Mouse (Mus musculus) forebrain, embryonic 11.5 days (tissue): ENCODE results near the gene Myh9. TPM values are rescaled to one million over a fixed set of nuclear protein-coding genes. Genes with fewer than 3 reads are reported as not detected.

Source experiments
- ATAC-seq: fragments of 200-750 bp; cut with Nextera tagmentation; replicated peaks from 2 replicates; pipeline ENCODE4 v1.8.0; 2017; ENCODE audit warnings: moderate TSS enrichment; ENCODE audit not compliant: low FRiP score
- DNase-seq: peaks from one replicate; pipeline ENCODE4 v3.0.0-alpha.2; 2017; ENCODE audit warnings: low spot score
- H3K27ac ChIP-seq: fragments of 300-500 bp; sonication (generic); 2 replicates; pipeline ENCODE4 v1.5.1; 2014; ENCODE audit warnings: low read depth, low read length
- H3K27me3 ChIP-seq: fragments of 300-500 bp; sonication (generic); 2 replicates; pipeline ENCODE4 v1.6.1; 2014; ENCODE audit warnings: mild to moderate bottlenecking, low read length, mixed read lengths; ENCODE audit not compliant: control insufficient read depth, insufficient read depth
- H3K36me3 ChIP-seq: fragments of 300-500 bp; sonication (generic); 2 replicates; pipeline ENCODE4 v1.6.1; 2014; ENCODE audit warnings: mild to moderate bottlenecking, low read length, moderate library complexity, mixed read lengths; ENCODE audit not compliant: control insufficient read depth, insufficient read depth
- H3K4me1 ChIP-seq: fragments of 300-500 bp; sonication (generic); replicated peaks from 2 replicates; pipeline ENCODE4 v1.6.1; 2014; ENCODE audit warnings: low read length, mixed read lengths; ENCODE audit not compliant: control insufficient read depth, insufficient read depth
- H3K4me2 ChIP-seq: fragments of 300-500 bp; sonication (generic); 2 replicates; pipeline ENCODE4 v1.6.1; 2014; ENCODE audit warnings: low read depth, mild to moderate bottlenecking, low read length, moderate library complexity, mixed read lengths; ENCODE audit not compliant: severe bottlenecking
- H3K4me3 ChIP-seq: fragments of 300-500 bp; sonication (generic); 2 replicates; pipeline ENCODE4 v1.5.1; 2014; ENCODE audit warnings: low read depth, low read length
- H3K9ac ChIP-seq: fragments of 300-500 bp; sonication (generic); 2 replicates; pipeline ENCODE4 v1.6.1; 2014; ENCODE audit warnings: low read length
- H3K9me3 ChIP-seq: fragments of 300-500 bp; sonication (generic); 2 replicates; pipeline ENCODE4 v1.6.1; 2016; ENCODE audit warnings: low read length, mixed read lengths; ENCODE audit not compliant: control insufficient read depth
- WGBS: fragments of 180-500 bp; shearing (Covaris S2); extraction: QIAGEN DNeasy Blood & Tissue Kit; methylation state at CpG from one replicate; pipeline ENCODE4 v1.1.7; 2014; 5-methylcytosine and 5-hydroxymethylcytosine counted together
- polyA plus RNA-seq: library from polyadenylated mRNA; unstranded; fragments of >200 nt; fragmentation: Nextera tagmentation; extraction: Ambion mirVana; gene quantifications from 2 replicates; pipeline ENCODE4 v1.2.1, GENCODE M21; 2014

Myh9 gene
- polyA plus RNA-seq, 1 experiment from 2014 or later: 37.4 TPM

- no peak overlapping the region for H3K4me2 ChIP-seq
- ATAC-seq: no peak
- no peaks in the 10 kb centered on the region for H3K27me3 ChIP-seq
- 0 out of 2 replicates have a peak, but pooled peaks cover 2% of the 10 kb centered on the region for H3K4me1 ChIP-seq
- no peaks in the 10 kb centered on the region; the same call in 1 of the 2 replicates for H3K36me3 ChIP-seq
- DNase-seq: no peak
- 84% methylated on average over 8 of the region's 8 CpGs for WGBS
- no peak overlapping the region for H3K9ac ChIP-seq
- no peak overlapping the region for H3K4me3 ChIP-seq
- H3K9me3 ChIP-seq: no peaks in the 10 kb centered on the region
- H3K27ac ChIP-seq: peak overlapping the region; percentile 68
Measured at GRCm38 (mm10) chr15:77799491-77800474, 42.2 kb downstream of the Myh9 start.

- no peak overlapping the region for H3K4me3 ChIP-seq
- peak overlapping the region; percentile 35 for H3K9ac ChIP-seq
- H3K4me2 ChIP-seq: no peak overlapping the region
- 0 out of 2 replicates have a peak, but pooled peaks cover 2% of the 10 kb centered on the region for H3K4me1 ChIP-seq
- WGBS: 29% methylated on average over 14 of the region's 14 CpGs
- H3K27ac ChIP-seq: peak overlapping the region; percentile 68
- DNase-seq: peak; percentile 77
- H3K36me3 ChIP-seq: no peaks in the 10 kb centered on the region
- no peaks in the 10 kb centered on the region for H3K9me3 ChIP-seq
- H3K27me3 ChIP-seq: no peaks in the 10 kb centered on the region
- ATAC-seq: no peak
Measured at GRCm38 (mm10) chr15:77798664-77799490, 43.1 kb downstream of the Myh9 start.

- no peaks in the 10 kb centered on the region for H3K9me3 ChIP-seq
- H3K4me1 ChIP-seq: 0 out of 2 replicates have a peak, but pooled peaks cover 2% of the 10 kb centered on the region
- 87% methylated on average over 14 of the region's 14 CpGs for WGBS
- H3K4me2 ChIP-seq: no peak overlapping the region
- no peak for DNase-seq
- peak overlapping the region; percentile 53 for H3K27ac ChIP-seq
- no peak overlapping the region for H3K9ac ChIP-seq
- H3K27me3 ChIP-seq: no peaks in the 10 kb centered on the region
- H3K4me3 ChIP-seq: no peak overlapping the region
- ATAC-seq: no peak
- no peaks in the 10 kb centered on the region for H3K36me3 ChIP-seq
Measured at GRCm38 (mm10) chr15:77797609-77798411, 44.2 kb downstream of the Myh9 start.

- no peak overlapping the region for H3K4me3 ChIP-seq
- no peak for ATAC-seq
- H3K27ac ChIP-seq: no peak overlapping the region
Measured at GRCm38 (mm10) chr15:77796409-77797035, 45.5 kb downstream of the Myh9 start.

GRCm38 (mm10) chr15:77794908-77795356 lies 47.0 kb downstream of the Myh9 start:
- H3K27ac ChIP-seq: no peak overlapping the region
- 94% methylated on average over 13 of the region's 13 CpGs for WGBS
- H3K36me3 ChIP-seq: peaks cover 4% of the 10 kb centered on the region; the same call in 1 of the 2 replicates
- H3K9ac ChIP-seq: no peak overlapping the region
- H3K9me3 ChIP-seq: no peaks in the 10 kb centered on the region
- H3K27me3 ChIP-seq: no peaks in the 10 kb centered on the region
- 0 out of 2 replicates have a peak, but pooled peaks cover 2% of the 10 kb centered on the region for H3K4me1 ChIP-seq
- ATAC-seq: no peak
- no peak overlapping the region for H3K4me2 ChIP-seq
- no peak for DNase-seq
- H3K4me3 ChIP-seq: no peak overlapping the region

More at GRCm38 (mm10) chr15:77796409-77797035, 45.5 kb downstream of the Myh9 start:
- H3K36me3 ChIP-seq: no peaks in the 10 kb centered on the region
- H3K9ac ChIP-seq: no peak overlapping the region
- no peak for DNase-seq
- 0 out of 2 replicates have a peak, but pooled peaks cover 2% of the 10 kb centered on the region for H3K4me1 ChIP-seq
- H3K27me3 ChIP-seq: no peaks in the 10 kb centered on the region
- no peak overlapping the region for H3K4me2 ChIP-seq
- H3K9me3 ChIP-seq: no peaks in the 10 kb centered on the region
- WGBS: 95% methylated on average over 26 of the region's 26 CpGs

- H3K4me3 ChIP-seq: no peak overlapping the region
- no peak for ATAC-seq
- no peak overlapping the region for H3K9ac ChIP-seq
- no peaks in the 10 kb centered on the region for H3K9me3 ChIP-seq
- H3K4me1 ChIP-seq: 0 out of 2 replicates have a peak, but pooled peaks cover 2% of the 10 kb centered on the region
- H3K27me3 ChIP-seq: no peaks in the 10 kb centered on the region
- WGBS: 93% methylated on average over 13 of the region's 13 CpGs
- H3K27ac ChIP-seq: no peak overlapping the region
- no peak overlapping the region for H3K4me2 ChIP-seq
- no peak for DNase-seq
- H3K36me3 ChIP-seq: peaks cover 4% of the 10 kb centered on the region; the same call in 1 of the 2 replicates
Measured at GRCm38 (mm10) chr15:77794138-77794907, 47.7 kb downstream of the Myh9 start.

- no peak for ATAC-seq
- H3K27ac ChIP-seq: no peak overlapping the region
- H3K4me2 ChIP-seq: no peak overlapping the region
- WGBS: 93% methylated on average over 7 of the region's 7 CpGs
- H3K36me3 ChIP-seq: peaks cover 4% of the 10 kb centered on the region; the same call in 1 of the 2 replicates
- no peak overlapping the region for H3K4me3 ChIP-seq
- no peaks in the 10 kb centered on the region for H3K9me3 ChIP-seq
- H3K4me1 ChIP-seq: no peaks in the 10 kb centered on the region
- H3K27me3 ChIP-seq: no peaks in the 10 kb centered on the region
- H3K9ac ChIP-seq: no peak overlapping the region
- no peak for DNase-seq
Measured at GRCm38 (mm10) chr15:77793554-77793953, 48.4 kb downstream of the Myh9 start.
